Mouse (Mus musculus) CH12.LX (cell line): Measurements from ENCODE around the gene Sh2d6. TPM values are rescaled to one million over a fixed set of nuclear protein-coding genes. Genes with fewer than 3 reads are reported as not detected.

Source experiments
- DNase-seq: peaks from one replicate; pipeline ENCODE4 v3.0.0-alpha.2; 2013; ENCODE audit errors: extremely low read depth
- H3K27ac ChIP-seq: 2 replicates; pipeline ENCODE4 v1.5.1; 2012; ENCODE audit warnings: low read depth, mild to moderate bottlenecking, control low read depth, moderate library complexity; ENCODE audit not compliant: insufficient read depth
- H3K27me3 ChIP-seq: replicated peaks from 2 replicates; pipeline ENCODE3; 2012; ENCODE audit warnings: inconsistent platforms
- H3K36me3 ChIP-seq, 2 experiments: replicated peaks in 1 of 2; 2 replicates each; pipeline versions ENCODE3 to v1.6.1; 2012; ENCODE audit warnings: inconsistent platforms in 1 of 2, low read length in 1 of 2, mild to moderate bottlenecking in 1 of 2, mixed read lengths in 1 of 2, moderate library complexity in 1 of 2; ENCODE audit not compliant: control insufficient read depth in 1 of 2, insufficient read depth in 1 of 2
- H3K4me1 ChIP-seq, 2 experiments: 2 replicates each; pipeline ENCODE4 v1.6.1; 2012; ENCODE audit warnings: inconsistent platforms in 1 of 2, moderate library complexity in 1 of 2; ENCODE audit not compliant: insufficient read depth in 2 of 2, control insufficient read depth in 1 of 2
- H3K4me2 ChIP-seq: 2 replicates; pipeline ENCODE4 v1.6.1; 2012; ENCODE audit warnings: low read depth, mild to moderate bottlenecking, control low read depth; ENCODE audit not compliant: poor library complexity, insufficient read depth, severe bottlenecking
- H3K4me3 ChIP-seq, 3 experiments: fragments of 150-350 bp in 1 of 3; sonication (generic) in 1 of 3; replicated peaks in 1 of 3; 2 replicates each; pipeline versions ENCODE3 to v1.5.1; 2011 to 2012; ENCODE audit warnings: low read depth in 2 of 3, low read length in 2 of 3, mild to moderate bottlenecking in 2 of 3, moderate library complexity in 2 of 3, control low read depth in 1 of 3, improper control_type of control experiment in 1 of 3, inconsistent platforms in 1 of 3, mixed read lengths in 1 of 3; ENCODE audit not compliant: poor library complexity in 1 of 3
- H3K79me2 ChIP-seq: replicated peaks from 2 replicates; pipeline ENCODE4 v1.6.1; 2012; ENCODE audit warnings: mild to moderate bottlenecking, moderate library complexity; ENCODE audit not compliant: control insufficient read depth, poor library complexity, insufficient read depth, severe bottlenecking; ENCODE audit errors: extremely low read depth
- H3K9ac ChIP-seq: 2 replicates; pipeline ENCODE4 v1.6.1; 2012; ENCODE audit warnings: low read depth, mild to moderate bottlenecking, control low read depth, moderate library complexity; ENCODE audit not compliant: insufficient read depth
- H3K9me3 ChIP-seq: replicated peaks from 2 replicates; pipeline ENCODE3; 2012; ENCODE audit warnings: low read length, inconsistent platforms, mixed read lengths
- BHLHE40 ChIP-seq: IDR thresholded peaks from 2 replicates; pipeline ENCODE4 v1.6.1; 2011; ENCODE audit warnings: mild to moderate bottlenecking, low read depth, low read length, improper control_type of control experiment
- CHD1 ChIP-seq: IDR thresholded peaks from 2 replicates; pipeline ENCODE4 v1.6.1; 2012; ENCODE audit warnings: low read depth, low read length, improper control_type of control experiment, inconsistent platforms
- CHD2 ChIP-seq: IDR thresholded peaks from 2 replicates; pipeline ENCODE4 v1.6.1; 2011; ENCODE audit warnings: low read length, improper control_type of control experiment
- JUN ChIP-seq: IDR thresholded peaks from 2 replicates; pipeline ENCODE4 v1.6.1; 2011; ENCODE audit warnings: low read depth, mild to moderate bottlenecking, low read length, improper control_type of control experiment, moderate library complexity; ENCODE audit not compliant: insufficient read depth
- JUND ChIP-seq: conservative IDR thresholded peaks from 2 replicates; pipeline ENCODE4 v1.6.1; 2011; ENCODE audit warnings: low read depth, low read length, improper control_type of control experiment
- KAT2A ChIP-seq: IDR thresholded peaks from 2 replicates; pipeline ENCODE4 v1.6.1; 2012; ENCODE audit warnings: low read length, improper control_type of control experiment, inconsistent platforms; ENCODE audit not compliant: insufficient replicate concordance
- MAFK ChIP-seq: IDR thresholded peaks from 2 replicates; pipeline ENCODE4 v1.6.1; 2011; ENCODE audit warnings: low read length, improper control_type of control experiment; ENCODE audit not compliant: insufficient replicate concordance
- MAZ ChIP-seq: IDR thresholded peaks from 2 replicates; pipeline ENCODE4 v1.6.1; 2012; ENCODE audit warnings: low read depth, mild to moderate bottlenecking, inconsistent platforms, low read length, improper control_type of control experiment, moderate library complexity
- MEF2A ChIP-seq: IDR thresholded peaks from 2 replicates; pipeline ENCODE4 v1.6.1; 2014; ENCODE audit warnings: low read depth, mild to moderate bottlenecking, inconsistent platforms, low read length, improper control_type of control experiment, borderline replicate concordance
- NELFE ChIP-seq: IDR thresholded peaks from 2 replicates; pipeline ENCODE4 v1.6.1; 2011; ENCODE audit warnings: low read depth, low read length, improper control_type of control experiment
- TCF12 ChIP-seq: IDR thresholded peaks from 2 replicates; pipeline ENCODE4 v1.6.1; 2014; ENCODE audit warnings: low read depth, mild to moderate bottlenecking, inconsistent platforms, low read length, improper control_type of control experiment
- USF1 ChIP-seq: IDR thresholded peaks from 2 replicates; pipeline ENCODE4 v1.6.1; 2014; ENCODE audit warnings: low read depth, mild to moderate bottlenecking, inconsistent platforms, low read length, improper control_type of control experiment
- USF2 ChIP-seq: conservative IDR thresholded peaks from 2 replicates; pipeline ENCODE4 v1.6.1; 2011; ENCODE audit warnings: low read depth, low read length, improper control_type of control experiment
- ZC3H11A ChIP-seq: IDR thresholded peaks from 2 replicates; pipeline ENCODE4 v1.6.1; 2012; ENCODE audit warnings: low read depth, mild to moderate bottlenecking, inconsistent platforms, low read length, improper control_type of control experiment
- dilution Hi-C: fragments of 300-500 bp; cut with MboI; formaldehyde crosslinking; loops from 2 replicates; pipeline ENCODE4 v1.14.3; 2020; ENCODE audit warnings: low sequenced_read_pairs; ENCODE audit not compliant: extremely low pct_unique_long_range_greater_than_20kb, extremely low pct_ligation_motif_present
- in situ Hi-C: fragments of 300-500 bp; cut with MboI; formaldehyde crosslinking; loops from 3 replicates; pipeline ENCODE4 v1.14.3; 2019; ENCODE audit warnings: low sequenced_read_pairs, low pct_ligation_motif_present, low pct_unique_long_range_greater_than_20kb, mixed read lengths
- polyA plus RNA-seq: library from polyadenylated mRNA; unstranded; fragments of >175 nt; gene quantifications from 2 replicates; pipeline ENCODE4 v1.2.1, GENCODE M21; 2012; ENCODE audit warnings: low read depth; ENCODE audit not compliant: insufficient read length
- total RNA-seq, 2 experiments: library from RNA; depleted of rRNA; stranded (reverse); fragments of 300-350 nt in 1 of 2; fragments of >200 nt in 1 of 2; gene quantifications; 2 replicates each; pipeline ENCODE4 v1.2.3; 2012 to 2014

Sh2d6 gene
- total RNA-seq (2012; rRNA removed) (0.50 and 1.7 TPM in 2 replicates), total RNA-seq (2014; rRNA removed) (0.78 and 1.1 TPM in 2 replicates), polyA plus RNA-seq (4.3 and 4.9 TPM in 2 replicates)

DNA sequence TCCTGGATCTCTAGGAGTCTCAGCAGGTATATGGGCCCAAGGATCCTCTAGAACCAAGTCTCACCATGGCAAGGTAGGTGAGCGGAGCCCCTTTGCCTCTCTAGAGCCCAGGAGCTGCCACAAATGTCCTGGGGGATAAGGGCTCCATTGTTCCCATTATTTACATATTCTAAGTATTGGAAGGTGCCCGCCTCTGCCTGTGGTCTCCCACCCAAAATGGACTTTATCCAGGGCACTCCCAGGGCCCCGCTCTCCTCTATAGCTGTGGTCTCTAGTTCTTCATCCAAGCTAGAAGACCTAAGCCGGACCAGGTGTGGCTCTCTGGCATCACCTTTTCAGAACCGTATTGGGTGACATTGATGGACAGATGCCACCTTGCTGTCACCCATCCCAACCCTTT, at the start of gene Sh2d6:
Gene Sh2d6, minus strand, starts transcription at position 101 of the 400 bp plus-strand sequence.
- no peak for TF ChIP-seq MAZ
- TF ChIP-seq TCF12 = no peak
- TF ChIP-seq USF2 = no peak
- no peak for TF ChIP-seq CHD2
- TF ChIP-seq MAFK = no peak
- TF ChIP-seq, all 38 proteins: peak for 0
- Histone ChIP-seq H3K36me3 (peaks cover 0 to 9% of the 10 kb centered on the region in 2 experiments), H3K79me2 (no peaks in the 10 kb centered on the region), H3K4me1 (peaks cover 35 to 67% of the 10 kb centered on the region in 2 experiments), H3K9ac (peak within 1 kb of the TSS; percentile 27; the same call in 1 of the 2 replicates), H3K9me3 (no peaks in the 10 kb centered on the region), H3K4me2 (peak within 1 kb of the TSS; percentile 70), H3K4me3 (peak within 1 kb of the TSS in 1 of 3 experiments; percentile 22), H3K27ac (peak within 1 kb of the TSS; percentile 42; the same call in 1 of the 2 replicates), H3K27me3 (no peaks in the 10 kb centered on the region)
- DNase-seq = no peak
- in situ Hi-C loops = no loop called here
- dilution Hi-C loops = no loop called here

DNA sequence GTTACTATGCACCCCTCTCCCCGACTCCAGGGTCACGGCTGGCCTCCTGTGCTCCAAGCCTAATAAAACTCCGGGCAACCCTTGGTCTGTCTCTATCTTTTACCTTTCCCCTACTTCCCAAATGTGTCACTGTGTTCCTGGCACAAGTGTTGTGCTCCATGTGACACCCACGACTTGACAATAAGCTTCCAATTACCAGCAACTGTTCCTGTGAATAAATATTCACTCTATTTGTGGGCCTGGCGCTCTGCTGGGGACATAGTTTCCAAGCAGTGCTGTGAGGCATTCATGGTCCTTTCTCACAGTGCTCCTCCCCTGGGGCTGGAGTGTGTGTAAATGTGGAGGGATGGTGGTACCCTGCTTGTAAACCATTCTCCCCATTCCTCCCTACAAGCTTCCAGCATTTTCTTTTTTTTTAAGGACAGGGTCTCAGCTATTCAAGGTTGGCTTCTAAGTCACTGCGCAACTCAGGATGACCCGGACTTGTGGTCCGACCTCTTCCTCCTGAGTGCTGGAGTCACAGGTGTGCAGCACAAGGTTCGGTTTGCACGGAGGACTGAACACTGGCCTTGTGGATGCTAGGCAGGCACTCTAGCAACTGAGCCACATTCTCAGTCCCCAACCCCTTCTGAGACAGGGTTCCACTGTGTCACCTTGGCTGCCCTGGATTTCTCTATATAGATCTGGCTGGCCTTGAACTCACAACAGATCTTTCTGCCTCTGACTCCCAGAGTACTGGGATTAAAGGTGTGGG, 49.3 kb upstream of the Sh2d6 start:
- Histone ChIP-seq H3K4me3 (no peak overlapping the region), H3K4me1 (peaks cover 0 to 1% of the 10 kb centered on the region in 2 experiments; a peak in 1 of 4 replicates), H3K27ac (no peak overlapping the region), H3K9me3 (no peaks in the 10 kb centered on the region), H3K4me2 (no peak overlapping the region), H3K27me3 (no peaks in the 10 kb centered on the region), H3K79me2 (no peaks in the 10 kb centered on the region), H3K9ac (no peak overlapping the region), H3K36me3 (peaks cover 22 to 80% of the 10 kb centered on the region in 2 experiments)
- DNase-seq = no peak
- in situ Hi-C loops = no loop called here
- dilution Hi-C loops = no loop called here
- TF ChIP-seq JUND (no peak), MEF2A (no peak), BHLHE40 (no peak), CHD1 (no peak), JUN (no peak), NELFE (no peak), USF1 (no peak), KAT2A (no peak), ZC3H11A (no peak), TCF12 (no peak), MAFK (no peak)
